Mouse (Mus musculus) heart, embryonic 14.5 days (tissue): Measurements from ENCODE around the gene Adra1d. TPM values are rescaled to one million over a fixed set of nuclear protein-coding genes. Genes with fewer than 3 reads are reported as not detected.

Experiments used
- ATAC-seq: fragments of 200-750 bp; cut with Nextera tagmentation; 2 replicates; pipeline ENCODE4 v1.8.0; 2017; ENCODE audit warnings: low read depth, moderate TSS enrichment; ENCODE audit not compliant: insufficient number of reproducible peaks, insufficient read depth, low FRiP score
- H3K27ac ChIP-seq, 2 experiments: fragments of 200-500 bp in 1 of 2; fragments of 300-500 bp in 1 of 2; sonication (generic) in 1 of 2; replicated peaks in 1 of 2; 2 replicates each; pipeline ENCODE4 v1.5.1; 2012 to 2014; ENCODE audit warnings: low read depth in 2 of 2, low read length in 2 of 2, control low read depth in 1 of 2, mild to moderate bottlenecking in 1 of 2, mixed read lengths in 1 of 2; ENCODE audit not compliant: control insufficient read depth in 1 of 2, insufficient read depth in 1 of 2
- H3K27me3 ChIP-seq: fragments of 300-500 bp; sonication (generic); 2 replicates; pipeline ENCODE4 v1.6.1; 2014; ENCODE audit warnings: mild to moderate bottlenecking, low read length, control low read depth; ENCODE audit not compliant: control insufficient read depth, insufficient read depth
- H3K36me3 ChIP-seq: fragments of 300-500 bp; sonication (generic); 2 replicates; pipeline ENCODE4 v1.6.1; 2014; ENCODE audit warnings: mild to moderate bottlenecking, control low read depth, low read length, mixed read lengths; ENCODE audit not compliant: control insufficient read depth, insufficient read depth
- H3K4me1 ChIP-seq, 2 experiments: fragments of 200-500 bp in 1 of 2; fragments of 300-500 bp in 1 of 2; sonication (generic) in 1 of 2; 2 replicates each; pipeline ENCODE4 v1.6.1; 2012 to 2014; ENCODE audit warnings: low read length in 2 of 2, control low read depth in 1 of 2, mixed read lengths in 1 of 2; ENCODE audit not compliant: control insufficient read depth in 2 of 2, insufficient read depth in 2 of 2
- H3K4me2 ChIP-seq: fragments of 300-500 bp; sonication (generic); 2 replicates; pipeline ENCODE4 v1.6.1; 2014; ENCODE audit warnings: mild to moderate bottlenecking, low read length
- H3K4me3 ChIP-seq, 2 experiments: fragments of 200-500 bp in 1 of 2; fragments of 300-500 bp in 1 of 2; sonication (generic) in 1 of 2; 2 replicates each; pipeline ENCODE4 v1.5.1; 2012 to 2014; ENCODE audit warnings: low read length in 2 of 2, mild to moderate bottlenecking in 2 of 2, control low read depth in 1 of 2, low read depth in 1 of 2, moderate library complexity in 1 of 2; ENCODE audit not compliant: control insufficient read depth in 1 of 2, insufficient read depth in 1 of 2
- H3K9ac ChIP-seq: fragments of 300-500 bp; sonication (generic); 2 replicates; pipeline ENCODE4 v1.6.1; 2014; ENCODE audit warnings: mild to moderate bottlenecking, low read length
- H3K9me3 ChIP-seq: fragments of 300-500 bp; sonication (generic); 2 replicates; pipeline ENCODE4 v1.6.1; 2016; ENCODE audit warnings: low read length, control low read depth; ENCODE audit not compliant: control insufficient read depth
- WGBS: fragments of 180-500 bp; shearing (Covaris S2); extraction: QIAGEN DNeasy Blood & Tissue Kit; methylation state at CpG from one replicate; pipeline ENCODE4 v1.1.7; 2014; 5-methylcytosine and 5-hydroxymethylcytosine counted together
- polyA plus RNA-seq: library from polyadenylated mRNA; unstranded; fragments of >200 nt; fragmentation: Nextera tagmentation; extraction: Ambion mirVana; gene quantifications from 2 replicates; pipeline ENCODE4 v1.2.1, GENCODE M21; 2014

The Adra1d gene
- polyA plus RNA-seq, 1 experiment from 2014 or later, result 1.1 TPM

DNA sequence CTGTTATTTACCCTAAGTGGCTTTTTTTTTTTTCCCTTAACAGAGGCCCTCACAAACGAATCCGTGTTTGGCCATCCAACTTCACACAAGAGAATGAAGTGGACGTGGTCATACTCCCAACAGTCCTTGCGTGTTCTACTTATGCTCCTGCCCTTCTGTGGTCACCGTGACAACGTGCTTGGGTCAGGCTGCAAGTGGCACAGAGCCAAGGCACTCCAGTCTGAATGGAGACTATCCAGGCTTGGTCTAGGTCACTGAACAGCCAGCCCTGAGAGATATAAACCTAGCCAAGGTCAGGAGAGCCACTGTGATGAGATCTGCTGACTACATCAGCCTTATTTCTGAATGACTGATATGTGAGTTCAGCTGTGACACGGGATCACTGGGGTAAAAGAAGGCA, 23.7 kb downstream of the Adra1d start:
- Histone ChIP-seq H3K27ac (peak overlapping the region; percentile 58 to 67), H3K4me2 (no peak overlapping the region), H3K36me3 (no peaks in the 10 kb centered on the region), H3K9ac (no peak overlapping the region), H3K4me1 (peaks cover 6 to 8% of the 10 kb centered on the region in 2 experiments; a peak in 3 of 4 replicates), H3K27me3 (no peaks in the 10 kb centered on the region), H3K4me3 (no peak overlapping the region), H3K9me3 (no peaks in the 10 kb centered on the region)
- 21% methylated on average over 7 of the region's 7 CpGs for WGBS
- peak; percentile 69 for ATAC-seq

DNA sequence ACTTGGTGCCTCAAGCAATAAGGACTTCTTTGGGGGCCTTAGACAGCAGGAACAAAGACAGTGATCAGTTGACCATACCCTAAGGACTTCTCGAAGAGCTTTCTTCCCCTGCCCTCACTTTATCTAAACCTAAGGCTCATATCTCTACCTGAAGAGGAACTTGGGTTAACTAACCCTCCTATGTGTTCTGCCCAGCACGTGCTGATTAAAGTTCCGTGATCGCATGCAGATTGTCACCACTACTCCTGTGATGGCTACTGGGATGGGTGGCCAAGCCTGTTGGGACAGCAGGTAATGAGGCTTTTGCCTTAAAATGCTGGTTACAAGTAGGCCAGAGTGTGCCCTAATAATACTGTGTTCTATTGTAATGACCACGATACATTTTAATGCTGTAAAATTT, 26.9 kb downstream of the Adra1d start:
- WGBS, result 85% methylated on average over 5 of the region's 5 CpGs

DNA sequence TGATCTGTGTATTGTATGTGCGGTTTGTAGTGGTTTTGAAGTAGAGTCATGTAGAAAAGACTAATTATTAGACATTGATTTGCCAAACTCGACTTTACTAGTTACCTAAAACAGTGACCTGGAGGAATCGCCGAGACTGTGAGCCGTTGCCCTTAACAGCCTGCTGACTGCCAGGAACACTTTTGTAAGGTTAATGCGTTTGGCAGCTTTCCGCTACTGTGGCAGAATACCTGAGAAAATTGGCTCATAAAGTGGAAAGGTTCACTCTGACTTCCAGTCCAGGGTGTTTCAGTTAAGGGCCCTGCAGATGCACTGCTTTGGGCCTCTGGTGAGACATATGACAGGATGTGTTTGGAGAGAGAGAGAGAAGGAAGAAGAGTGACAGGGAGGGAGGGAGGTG, 30.8 kb downstream of the Adra1d start:
- Histone ChIP-seq H3K4me3 (no peak overlapping the region), H3K4me2 (no peak overlapping the region), H3K9me3 (no peaks in the 10 kb centered on the region), H3K27ac (no peak overlapping the region), H3K9ac (no peak overlapping the region), H3K36me3 (no peaks in the 10 kb centered on the region), H3K27me3 (peaks cover 3% of the 10 kb centered on the region; the same call in 1 of the 2 replicates), H3K4me1 (no peaks in the 10 kb centered on the region)
- 79% methylated on average over 7 of the region's 7 CpGs for WGBS
- ATAC-seq, result no peak

More for the DNA sequence above, 26.9 kb downstream of the Adra1d start:
- peaks cover 3 to 6% of the 10 kb centered on the region in 2 experiments; a peak in 1 of 4 replicates for H3K4me1 ChIP-seq
- no peak for ATAC-seq
- no peak overlapping the region for H3K9ac ChIP-seq
- H3K36me3 ChIP-seq, result no peaks in the 10 kb centered on the region
- no peak overlapping the region for H3K4me2 ChIP-seq
- no peaks in the 10 kb centered on the region for H3K9me3 ChIP-seq
- no peak overlapping the region for H3K4me3 ChIP-seq
- H3K27ac ChIP-seq, result no peak overlapping the region
- H3K27me3 ChIP-seq, result no peaks in the 10 kb centered on the region

DNA sequence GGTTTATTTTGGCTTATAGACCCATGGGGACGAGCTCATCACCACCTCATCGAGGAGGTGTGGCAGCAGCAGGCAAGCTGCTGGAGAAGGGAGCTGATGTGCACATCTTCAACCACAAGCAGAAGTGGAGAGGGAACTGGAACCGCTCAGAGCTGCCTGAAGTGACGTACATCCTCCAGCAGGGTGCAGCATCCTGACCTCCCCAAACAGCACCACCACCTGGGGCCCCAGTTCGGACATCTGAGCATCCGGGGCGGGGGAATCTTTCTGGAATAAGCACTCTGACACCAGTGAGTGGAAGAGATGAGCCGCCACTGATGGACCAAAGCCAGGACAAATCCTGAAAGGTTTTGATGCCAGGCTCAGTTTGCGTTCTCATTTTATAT, 31.5 kb downstream of the Adra1d start:
- no peak overlapping the region for H3K9ac ChIP-seq
- H3K4me1 ChIP-seq, result no peaks in the 10 kb centered on the region
- H3K9me3 ChIP-seq, result no peaks in the 10 kb centered on the region
- 0 out of 2 replicates have a peak, but pooled peaks cover 3% of the 10 kb centered on the region for H3K36me3 ChIP-seq
- no peak overlapping the region for H3K4me2 ChIP-seq
- no peak overlapping the region for H3K4me3 ChIP-seq
- no peak overlapping the region for H3K27ac ChIP-seq
- ATAC-seq, result no peak
- 20% methylated on average over 9 of the region's 9 CpGs for WGBS
- peaks cover 3% of the 10 kb centered on the region; the same call in 1 of the 2 replicates for H3K27me3 ChIP-seq

DNA sequence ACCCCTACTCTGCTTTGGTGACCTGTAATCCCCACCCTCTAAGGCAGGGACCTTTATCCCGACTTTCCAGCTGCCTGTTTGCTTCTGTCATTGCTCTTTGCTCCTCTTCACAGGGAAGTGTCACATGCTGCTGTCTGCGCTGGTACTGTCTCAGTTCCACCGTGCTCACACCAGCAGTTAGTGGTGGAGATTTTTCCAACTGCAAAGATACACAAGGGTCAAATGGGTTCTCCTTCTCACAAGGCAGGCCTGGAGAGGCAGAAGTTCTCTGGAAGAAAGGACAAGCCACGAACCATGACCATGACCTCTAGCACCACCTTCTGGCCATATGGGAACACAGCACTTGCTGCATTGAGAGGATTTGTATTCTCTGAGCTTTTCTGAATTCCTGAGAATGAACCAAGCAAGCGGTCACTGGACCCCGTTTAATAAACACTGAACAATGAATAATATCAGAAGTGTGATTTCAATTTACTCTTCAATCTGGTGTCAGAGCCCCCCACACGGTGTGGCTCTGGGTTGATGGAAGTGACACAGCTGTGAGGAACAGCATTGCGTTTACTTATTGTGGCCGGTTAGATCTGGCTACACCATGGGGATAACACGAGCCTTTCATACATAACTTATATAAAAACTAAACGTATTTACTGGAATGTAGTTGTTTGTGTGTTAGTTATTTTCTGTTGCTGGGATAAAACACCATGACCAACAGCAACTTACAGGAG, 32.0 kb downstream of the Adra1d start:
- ATAC-seq, result no peak

DNA sequence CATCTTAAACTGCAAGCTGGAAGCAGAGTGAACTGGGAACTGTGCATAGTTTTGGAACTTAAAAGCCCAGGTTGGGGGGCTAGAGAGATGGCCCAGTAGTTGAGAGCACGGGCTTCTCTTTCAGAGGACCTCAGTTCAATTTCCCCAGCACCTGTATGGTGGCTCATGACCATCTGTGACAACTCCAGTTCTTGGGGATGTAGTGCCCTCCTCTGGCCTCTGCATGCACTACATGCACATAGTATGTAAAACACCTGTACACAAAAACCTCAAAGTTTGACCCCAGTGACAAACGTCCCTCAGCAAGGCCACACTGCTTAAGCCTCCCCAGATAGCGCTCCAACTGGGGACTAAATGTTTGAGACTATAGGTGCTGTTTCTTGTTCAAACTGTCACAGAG, 35.0 kb downstream of the Adra1d start:
- H3K4me3 ChIP-seq, result no peak overlapping the region
- H3K27me3 ChIP-seq, result peaks cover 3% of the 10 kb centered on the region; the same call in 1 of the 2 replicates
- no peaks in the 10 kb centered on the region for H3K9me3 ChIP-seq
- 45% methylated on average over 3 of the region's 3 CpGs for WGBS
- H3K9ac ChIP-seq, result no peak overlapping the region
- H3K36me3 ChIP-seq, result peaks cover 29% of the 10 kb centered on the region; the same call in 1 of the 2 replicates
- no peak for ATAC-seq
- no peak overlapping the region for H3K4me2 ChIP-seq
- no peak overlapping the region for H3K27ac ChIP-seq
- no peaks in the 10 kb centered on the region for H3K4me1 ChIP-seq

More for the DNA sequence above, 32.0 kb downstream of the Adra1d start:
- no peaks in the 10 kb centered on the region for H3K4me1 ChIP-seq
- H3K4me3 ChIP-seq, result no peak overlapping the region
- H3K4me2 ChIP-seq, result no peak overlapping the region
- no peak overlapping the region for H3K9ac ChIP-seq
- WGBS, result 33% methylated on average over 11 of the region's 11 CpGs
- no peak overlapping the region for H3K27ac ChIP-seq
- H3K36me3 ChIP-seq, result peaks cover 7% of the 10 kb centered on the region; the same call in 1 of the 2 replicates
- peaks cover 3% of the 10 kb centered on the region; the same call in 1 of the 2 replicates for H3K27me3 ChIP-seq
- no peaks in the 10 kb centered on the region for H3K9me3 ChIP-seq

DNA sequence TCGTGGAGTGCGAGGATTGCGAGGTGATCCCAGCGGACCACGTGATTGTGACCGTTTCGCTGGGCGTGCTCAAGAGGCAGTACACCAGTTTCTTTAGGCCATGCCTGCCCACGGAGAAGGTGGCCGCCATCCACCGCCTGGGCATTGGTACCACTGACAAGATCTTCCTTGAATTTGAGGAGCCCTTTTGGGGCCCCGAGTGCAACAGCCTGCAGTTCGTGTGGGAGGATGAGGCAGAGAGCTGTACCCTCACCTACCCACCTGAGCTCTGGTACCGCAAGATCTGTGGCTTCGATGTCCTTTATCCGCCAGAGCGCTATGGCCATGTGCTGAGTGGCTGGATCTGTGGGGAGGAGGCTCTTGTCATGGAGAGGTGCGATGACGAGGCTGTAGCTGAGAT, 41.3 kb downstream of the Adra1d start:
- Histone ChIP-seq H3K9me3 (no peaks in the 10 kb centered on the region), H3K4me1 (peaks cover 8 to 13% of the 10 kb centered on the region in 2 experiments; a peak in 3 of 4 replicates), H3K36me3 (peaks cover 61% of the 10 kb centered on the region), H3K27ac (no peak overlapping the region), H3K27me3 (no peaks in the 10 kb centered on the region), H3K4me3 (no peak overlapping the region), H3K9ac (no peak overlapping the region), H3K4me2 (no peak overlapping the region)
- WGBS, result 91% methylated on average over 19 of the region's 19 CpGs
- ATAC-seq, result no peak
